Mouse (Mus musculus) MEL (cell line): ENCODE results near the gene Slc26a10. TPM values are rescaled to one million over a fixed set of nuclear protein-coding genes. Genes with fewer than 3 reads are reported as not detected.

Experiments used
- DNase-seq: peaks from one replicate; pipeline ENCODE4 v3.0.0; 2011; ENCODE audit warnings: low read depth, low spot score
- H3K27ac ChIP-seq: 2 replicates; pipeline ENCODE4 v1.5.1; 2012; ENCODE audit warnings: low read depth, mild to moderate bottlenecking, control low read depth, low read length, moderate library complexity; ENCODE audit not compliant: control insufficient read depth
- H3K27me3 ChIP-seq, 2 experiments: fragments of 150-350 bp in 1 of 2; sonication (generic) in 1 of 2; 2 replicates each; pipeline ENCODE4 v1.6.1; 2012; ENCODE audit warnings: low read length in 2 of 2, mild to moderate bottlenecking in 2 of 2, improper control_type of control experiment in 1 of 2, moderate library complexity in 1 of 2; ENCODE audit not compliant: insufficient read depth in 2 of 2, control insufficient read depth in 1 of 2
- H3K36me3 ChIP-seq, 2 experiments: 2 replicates each; pipeline ENCODE4 v1.6.1; 2012 to 2014; ENCODE audit warnings: low read length in 2 of 2, improper control_type of control experiment in 1 of 2, inconsistent platforms in 1 of 2, mild to moderate bottlenecking in 1 of 2; ENCODE audit not compliant: insufficient read depth in 2 of 2, control insufficient read depth in 1 of 2
- H3K4me1 ChIP-seq, 2 experiments: fragments of 150-350 bp in 1 of 2; sonication (generic) in 1 of 2; 2 replicates each; pipeline ENCODE4 v1.6.1; 2012; ENCODE audit warnings: low read length in 2 of 2, improper control_type of control experiment in 1 of 2, mild to moderate bottlenecking in 1 of 2; ENCODE audit not compliant: insufficient read depth in 2 of 2, control insufficient read depth in 1 of 2
- H3K4me3 ChIP-seq, 2 experiments: fragments of 150-350 bp in 1 of 2; sonication (generic) in 1 of 2; 2 replicates each; pipeline ENCODE4 v1.5.1; 2012; ENCODE audit warnings: low read depth in 2 of 2, low read length in 2 of 2, mild to moderate bottlenecking in 2 of 2, moderate library complexity in 2 of 2, control low read depth in 1 of 2, improper control_type of control experiment in 1 of 2; ENCODE audit not compliant: control insufficient read depth in 1 of 2, insufficient read depth in 1 of 2
- H3K79me2 ChIP-seq: 2 replicates; pipeline ENCODE4 v1.6.1; 2012; ENCODE audit warnings: mild to moderate bottlenecking, low read length, moderate library complexity; ENCODE audit not compliant: control insufficient read depth, poor library complexity, insufficient read depth
- H3K9ac ChIP-seq: 2 replicates; pipeline ENCODE4 v1.6.1; 2012; ENCODE audit warnings: low read depth, mild to moderate bottlenecking, control low read depth, low read length, moderate library complexity; ENCODE audit not compliant: control insufficient read depth, poor library complexity, severe bottlenecking
- H3K9me3 ChIP-seq: fragments of 150-350 bp; sonication (generic); replicated peaks from 2 replicates; pipeline ENCODE4 v1.6.1; 2012; ENCODE audit warnings: mild to moderate bottlenecking, low read length, improper control_type of control experiment, moderate library complexity; ENCODE audit not compliant: insufficient read depth
- CHD1 ChIP-seq: IDR thresholded peaks from 2 replicates; pipeline ENCODE4 v1.6.1; 2012; ENCODE audit warnings: low read depth, mild to moderate bottlenecking, inconsistent platforms, low read length, improper control_type of control experiment
- CTCF ChIP-seq, 3 experiments: IDR thresholded peaks in 2 of 3; conservative IDR thresholded peaks in 1 of 3; 2 replicates each; pipeline ENCODE4 v1.5.1; 2011 to 2012; ENCODE audit warnings: low read length in 3 of 3, low read depth in 2 of 3, mild to moderate bottlenecking in 2 of 3, improper control_type of control experiment in 1 of 3, inconsistent platforms in 1 of 3, mixed read lengths in 1 of 3, moderate library complexity in 1 of 3; ENCODE audit not compliant: control insufficient read depth in 1 of 3, insufficient read depth in 1 of 3, poor library complexity in 1 of 3, severe bottlenecking in 1 of 3
- E2F4 ChIP-seq: IDR thresholded peaks from 2 replicates; pipeline ENCODE4 v1.6.1; 2011; ENCODE audit warnings: low read depth, low read length, improper control_type of control experiment, borderline replicate concordance
- EP300 ChIP-seq, 2 experiments: IDR thresholded peaks; 2 replicates each; pipeline ENCODE4 v1.6.1; 2011; ENCODE audit warnings: improper control_type of control experiment in 2 of 2, low read length in 2 of 2, low read depth in 1 of 2, mild to moderate bottlenecking in 1 of 2
- GABPA ChIP-seq: IDR thresholded peaks from 2 replicates; pipeline ENCODE4 v1.6.1; 2012; ENCODE audit warnings: low read depth, mild to moderate bottlenecking, inconsistent platforms, low read length, improper control_type of control experiment, moderate library complexity
- GATA1 ChIP-seq: IDR thresholded peaks from 2 replicates; pipeline ENCODE4 v1.6.1; 2011; ENCODE audit warnings: low read depth, low read length, improper control_type of control experiment
- HCFC1 ChIP-seq: IDR thresholded peaks from 2 replicates; pipeline ENCODE4 v1.6.1; 2012; ENCODE audit warnings: low read depth, mild to moderate bottlenecking, inconsistent platforms, low read length, improper control_type of control experiment, moderate library complexity
- KAT2A ChIP-seq: conservative IDR thresholded peaks from 2 replicates; pipeline ENCODE4 v1.6.1; 2012; ENCODE audit warnings: low read depth, low read length, improper control_type of control experiment, inconsistent platforms
- MAX ChIP-seq: IDR thresholded peaks from 2 replicates; pipeline ENCODE4 v1.6.1; 2011; ENCODE audit warnings: low read length, improper control_type of control experiment
- MAZ ChIP-seq: IDR thresholded peaks from 2 replicates; pipeline ENCODE4 v1.6.1; 2012; ENCODE audit warnings: low read depth, mild to moderate bottlenecking, inconsistent platforms, low read length, improper control_type of control experiment
- NELFE ChIP-seq: IDR thresholded peaks from 2 replicates; pipeline ENCODE4 v1.6.1; 2011; ENCODE audit warnings: low read depth, low read length, improper control_type of control experiment
- POLR2A ChIP-seq, 2 experiments: IDR thresholded peaks; 2 replicates each; pipeline ENCODE4 v1.6.1; 2011 to 2012; ENCODE audit warnings: low read length in 2 of 2, mild to moderate bottlenecking in 2 of 2, control low read depth in 1 of 2, improper control_type of control experiment in 1 of 2, low read depth in 1 of 2, moderate library complexity in 1 of 2; ENCODE audit not compliant: control insufficient read depth in 1 of 2, insufficient read depth in 1 of 2, poor library complexity in 1 of 2
- POLR2AphosphoS2 ChIP-seq: IDR thresholded peaks from 2 replicates; pipeline ENCODE4 v1.6.1; 2011; ENCODE audit warnings: low read length, improper control_type of control experiment
- POLR2AphosphoS5 ChIP-seq: IDR thresholded peaks from 2 replicates; pipeline ENCODE4 v1.6.1; 2012; ENCODE audit warnings: low read depth, borderline replicate concordance, mild to moderate bottlenecking, inconsistent platforms, low read length, moderate library complexity, mixed read lengths
- RAD21 ChIP-seq: IDR thresholded peaks from 2 replicates; pipeline ENCODE4 v1.6.1; 2011; ENCODE audit warnings: mild to moderate bottlenecking, low read depth, low read length, improper control_type of control experiment
- TAL1 ChIP-seq: IDR thresholded peaks from 2 replicates; pipeline ENCODE4 v1.6.1; 2012; ENCODE audit warnings: mild to moderate bottlenecking, inconsistent platforms, low read length, moderate library complexity, mixed read lengths
- TBP ChIP-seq: IDR thresholded peaks from 2 replicates; pipeline ENCODE4 v1.8.0; 2011; ENCODE audit warnings: low read depth, low read length, improper control_type of control experiment
- USF1 ChIP-seq: IDR thresholded peaks from 2 replicates; pipeline ENCODE4 v1.6.1; 2014; ENCODE audit warnings: low read depth, mild to moderate bottlenecking, inconsistent platforms, low read length, improper control_type of control experiment, moderate library complexity
- USF2 ChIP-seq, 2 experiments: IDR thresholded peaks; 2 replicates each; pipeline ENCODE4 v1.6.1; 2011 to 2012; ENCODE audit warnings: improper control_type of control experiment in 2 of 2, low read length in 2 of 2, borderline replicate concordance in 1 of 2, inconsistent platforms in 1 of 2, low read depth in 1 of 2, mild to moderate bottlenecking in 1 of 2; ENCODE audit not compliant: insufficient read depth in 1 of 2
- ZKSCAN1 ChIP-seq: IDR thresholded peaks from 2 replicates; pipeline ENCODE4 v1.6.1; 2012; ENCODE audit warnings: low read depth, mild to moderate bottlenecking, inconsistent platforms, low read length, improper control_type of control experiment, moderate library complexity
- ZNF384 ChIP-seq: IDR thresholded peaks from 2 replicates; pipeline ENCODE4 v1.6.1; 2012; ENCODE audit warnings: low read depth, mild to moderate bottlenecking, inconsistent platforms, low read length, improper control_type of control experiment
- polyA plus RNA-seq, 2 experiments: library from polyadenylated mRNA; stranded (reverse) in 1 of 2; unstranded in 1 of 2; fragments of >175 nt in 1 of 2; fragments of >200 nt in 1 of 2; gene quantifications; 2 replicates each; pipeline versions ENCODE4 v1.2.1 to v1.2.4; 2012; ENCODE audit warnings: low replicate concordance in 2 of 2, low read depth in 1 of 2; ENCODE audit not compliant: insufficient read length in 2 of 2, insufficient read depth in 1 of 2, missing spikeins in 1 of 2
- total RNA-seq: library from RNA; depleted of rRNA; stranded (reverse); fragments of 300-350 nt; gene quantifications from 2 replicates; pipeline ENCODE4 v1.2.3, GENCODE M21; 2012

Gene Slc26a10
- total and polyA plus RNA-seq, 3 experiments: 1.1 to 1.3 TPM; not detected in 1

GRCm38 (mm10) chr10:127225732-127226131, 45.3 kb upstream of the Slc26a10 start:
- Histone ChIP-seq H3K27me3 (no peaks in the 10 kb centered on the region), H3K27ac (no peak overlapping the region), H3K79me2 (no peaks in the 10 kb centered on the region), H3K4me1 (peaks cover 0 to 7% of the 10 kb centered on the region in 2 experiments; a peak in 1 of 4 replicates), H3K9ac (no peak overlapping the region), H3K9me3 (no peaks in the 10 kb centered on the region), H3K36me3 (no peaks in the 10 kb centered on the region), H3K4me3 (no peak overlapping the region)
- no peak for TF ChIP-seq POLR2AphosphoS2
- no peak for TF ChIP-seq GATA1
- TF ChIP-seq MAZ: no peak
- no peak for TF ChIP-seq NELFE
- TF ChIP-seq KAT2A: no peak
- no peak for TF ChIP-seq TBP
- no peak for TF ChIP-seq CTCF (IDR thresholded peaks at IDR 0.05 in 2 of 3, conservative IDR thresholded peaks at IDR 0.05 in 1 of 3; ENCODE audit: control insufficient read depth in 1 of 3, insufficient read depth in 1 of 3, low read depth in 2 of 3, low read length in 3 of 3, poor library complexity in 1 of 3, severe bottlenecking in 1 of 3)
- no peak for TF ChIP-seq USF2 (IDR thresholded peaks at IDR 0.05; ENCODE audit: borderline replicate concordance in 1 of 2, insufficient read depth in 1 of 2, low read depth in 1 of 2, low read length in 2 of 2)
- TF ChIP-seq USF1: no peak
- TF ChIP-seq EP300 (IDR thresholded peaks at IDR 0.05; ENCODE audit: low read depth in 1 of 2, low read length in 2 of 2): no peak
- DNase-seq: no peak

DNA sequence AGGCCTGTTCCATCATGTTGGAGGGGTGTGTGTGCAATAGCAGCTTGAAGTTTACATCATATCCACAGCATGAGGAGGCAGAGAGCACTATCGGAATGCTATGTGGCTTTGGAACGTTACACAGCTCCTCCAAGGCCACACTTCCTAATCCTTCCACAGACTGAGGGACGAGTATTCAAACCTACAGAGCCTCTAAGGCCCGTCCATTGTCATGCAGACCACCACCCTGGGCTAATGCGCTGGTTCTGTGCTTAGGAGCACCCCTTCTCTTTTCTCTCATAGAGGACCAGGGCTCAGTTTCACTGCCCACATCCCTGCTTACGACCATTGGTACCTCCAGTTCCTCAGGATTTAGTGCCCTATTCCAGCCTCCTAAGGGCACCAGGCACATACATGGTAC, 44.8 kb upstream of the Slc26a10 start:
- no peak for DNase-seq
- Histone ChIP-seq H3K79me2 (no peaks in the 10 kb centered on the region), H3K4me1 (peaks cover 0 to 7% of the 10 kb centered on the region in 2 experiments; a peak in 1 of 4 replicates), H3K9me3 (no peaks in the 10 kb centered on the region), H3K36me3 (no peaks in the 10 kb centered on the region), H3K9ac (no peak overlapping the region), H3K27me3 (no peaks in the 10 kb centered on the region), H3K4me3 (no peak overlapping the region), H3K27ac (no peak overlapping the region)
- TF ChIP-seq TBP (no peak), POLR2A (IDR thresholded peaks at IDR 0.05; ENCODE audit: control insufficient read depth in 1 of 2, insufficient read depth in 1 of 2, low read depth in 1 of 2, low read length in 2 of 2, poor library complexity in 1 of 2) (no peak), E2F4 (no peak), USF1 (no peak), KAT2A (no peak), TAL1 (no peak), USF2 (IDR thresholded peaks at IDR 0.05; ENCODE audit: borderline replicate concordance in 1 of 2, insufficient read depth in 1 of 2, low read depth in 1 of 2, low read length in 2 of 2) (no peak), CHD1 (no peak), POLR2AphosphoS5 (no peak), MAZ (no peak), GABPA (no peak), MAX (no peak), RAD21 (no peak), ZNF384 (no peak), ZKSCAN1 (no peak), GATA1 (no peak), HCFC1 (no peak), POLR2AphosphoS2 (no peak), CTCF (IDR thresholded peaks at IDR 0.05 in 2 of 3, conservative IDR thresholded peaks at IDR 0.05 in 1 of 3; ENCODE audit: control insufficient read depth in 1 of 3, insufficient read depth in 1 of 3, low read depth in 2 of 3, low read length in 3 of 3, poor library complexity in 1 of 3, severe bottlenecking in 1 of 3) (no peak)
